Mouse (Mus musculus) neural tube, embryonic 15.5 days (tissue): ENCODE results near the gene Sash1. TPM values are rescaled to one million over a fixed set of nuclear protein-coding genes. Genes with fewer than 3 reads are reported as not detected.

Experiments
- ATAC-seq: fragments of 200-750 bp; cut with Nextera tagmentation; 2 replicates; pipeline ENCODE4 v1.8.0; 2017; ENCODE audit warnings: mild to moderate bottlenecking, moderate TSS enrichment, moderate library complexity; ENCODE audit not compliant: low FRiP score
- H3K27ac ChIP-seq: fragments of 300-500 bp; sonication (generic); replicated peaks from 2 replicates; pipeline ENCODE4 v1.5.1; 2015; ENCODE audit warnings: mild to moderate bottlenecking, inconsistent platforms
- H3K27me3 ChIP-seq: fragments of 300-500 bp; sonication (generic); replicated peaks from 2 replicates; pipeline ENCODE4 v1.6.1; 2015; ENCODE audit warnings: inconsistent platforms
- H3K36me3 ChIP-seq: fragments of 300-500 bp; sonication (generic); 2 replicates; pipeline ENCODE4 v1.6.1; 2015; ENCODE audit warnings: inconsistent platforms
- H3K4me1 ChIP-seq: fragments of 300-500 bp; sonication (generic); 2 replicates; pipeline ENCODE4 v1.6.1; 2015; ENCODE audit warnings: inconsistent platforms
- H3K4me2 ChIP-seq: fragments of 300-500 bp; sonication (generic); 2 replicates; pipeline ENCODE4 v1.6.1; 2015; ENCODE audit warnings: inconsistent platforms, mild to moderate bottlenecking, moderate library complexity
- H3K4me3 ChIP-seq: fragments of 300-500 bp; sonication (generic); replicated peaks from 2 replicates; pipeline ENCODE4 v1.5.1; 2015; ENCODE audit warnings: mild to moderate bottlenecking, inconsistent platforms
- H3K9ac ChIP-seq: fragments of 300-500 bp; sonication (generic); replicated peaks from 2 replicates; pipeline ENCODE4 v1.6.1; 2015; ENCODE audit warnings: mild to moderate bottlenecking, inconsistent platforms
- H3K9me3 ChIP-seq: fragments of 300-500 bp; sonication (generic); replicated peaks from 2 replicates; pipeline ENCODE4 v1.6.1; 2016; ENCODE audit warnings: inconsistent platforms
- WGBS: fragments of 180-500 bp; shearing (Covaris S2); methylation state at CpG from one replicate; pipeline ENCODE4 v1.1.7; 2015; ENCODE audit warnings: mixed read lengths; 5-methylcytosine and 5-hydroxymethylcytosine counted together
- polyA plus RNA-seq: library from polyadenylated mRNA; unstranded; fragments of >200 nt; fragmentation: Nextera tagmentation; extraction: Ambion mirVana; gene quantifications from 2 replicates; pipeline ENCODE4 v1.2.1, GENCODE M21; 2015

Gene Sash1
- polyA plus RNA-seq, 1 experiment from 2014 or later, result 2.5 TPM

- Histone ChIP-seq H3K4me2 (peak overlapping the region; percentile 48), H3K9me3 (no peaks in the 10 kb centered on the region), H3K36me3 (no peaks in the 10 kb centered on the region), H3K27ac (peak overlapping the region; percentile 77), H3K27me3 (no peaks in the 10 kb centered on the region), H3K4me1 (peaks cover 43% of the 10 kb centered on the region), H3K9ac (no peak overlapping the region), H3K4me3 (peak overlapping the region; percentile 31; the same call in 1 of the 2 replicates)
- 0 out of 2 replicates have a peak, but pooled peaks have one; percentile 13 for ATAC-seq
- WGBS, result 12% methylated on average over 12 of the region's 12 CpGs
Observed at GRCm38 (mm10) chr10:8762771-8763170, 123.1 kb downstream of the Sash1 start.

GRCm38 (mm10) chr10:8762209-8762701 is 123.6 kb downstream of the Sash1 start:
- H3K4me3 ChIP-seq, result peak overlapping the region; percentile 31
- peaks cover 48% of the 10 kb centered on the region for H3K4me1 ChIP-seq
- 5% methylated on average over 14 of the region's 14 CpGs for WGBS
- no peaks in the 10 kb centered on the region for H3K9me3 ChIP-seq
- H3K27ac ChIP-seq, result peak overlapping the region; percentile 77
- peak overlapping the region; percentile 48 for H3K4me2 ChIP-seq
- no peaks in the 10 kb centered on the region for H3K27me3 ChIP-seq
- peak; percentile 42 for ATAC-seq
- no peaks in the 10 kb centered on the region for H3K36me3 ChIP-seq
- H3K9ac ChIP-seq, result peak overlapping the region; percentile 37

- H3K4me2 ChIP-seq, result peak overlapping the region; percentile 48
- H3K36me3 ChIP-seq, result no peaks in the 10 kb centered on the region
- H3K9ac ChIP-seq, result peak overlapping the region; percentile 37
- no peak for ATAC-seq
- H3K9me3 ChIP-seq, result no peaks in the 10 kb centered on the region
- no peaks in the 10 kb centered on the region for H3K27me3 ChIP-seq
- peak overlapping the region; percentile 31 for H3K4me3 ChIP-seq
- WGBS, result 26% methylated on average over 9 of the region's 9 CpGs
- H3K4me1 ChIP-seq, result peaks cover 54% of the 10 kb centered on the region
- peak overlapping the region; percentile 77 for H3K27ac ChIP-seq
Observed at GRCm38 (mm10) chr10:8761656-8762055, 124.2 kb downstream of the Sash1 start.

GRCm38 (mm10) chr10:8760598-8760997 is 125.3 kb downstream of the Sash1 start:
- Histone ChIP-seq H3K27me3 (no peaks in the 10 kb centered on the region), H3K27ac (peak overlapping the region; percentile 77), H3K9ac (no peak overlapping the region), H3K9me3 (no peaks in the 10 kb centered on the region), H3K4me2 (peak overlapping the region; percentile 48), H3K4me1 (peaks cover 62% of the 10 kb centered on the region), H3K36me3 (no peaks in the 10 kb centered on the region), H3K4me3 (peak overlapping the region; percentile 31)
- WGBS, result 7% methylated on average over 4 of the region's 4 CpGs
- ATAC-seq, result peak; percentile 55; the same call in 1 of the 2 replicates

GRCm38 (mm10) chr10:8759228-8759627 is 126.6 kb downstream of the Sash1 start:
- Histone ChIP-seq H3K27me3 (no peaks in the 10 kb centered on the region), H3K4me2 (peak overlapping the region; percentile 58), H3K4me3 (0 out of 2 replicates have a peak overlapping the region, but pooled peaks have one; percentile 6), H3K9me3 (no peaks in the 10 kb centered on the region), H3K4me1 (peaks cover 67% of the 10 kb centered on the region), H3K27ac (no peak overlapping the region; the same call in none of the 2 replicates), H3K36me3 (no peaks in the 10 kb centered on the region), H3K9ac (no peak overlapping the region)
- WGBS, result 65% methylated on average over 7 of the region's 7 CpGs
- no peak for ATAC-seq

GRCm38 (mm10) chr10:8757429-8757931 is 128.4 kb downstream of the Sash1 start:
- Histone ChIP-seq H3K4me1 (peaks cover 61% of the 10 kb centered on the region), H3K9ac (peak overlapping the region; percentile 48), H3K36me3 (no peaks in the 10 kb centered on the region), H3K27me3 (no peaks in the 10 kb centered on the region), H3K4me3 (peak overlapping the region; percentile 27), H3K27ac (peak overlapping the region; percentile 75), H3K4me2 (peak overlapping the region; percentile 58), H3K9me3 (no peaks in the 10 kb centered on the region)
- ATAC-seq, result peak; percentile 26; the same call in 1 of the 2 replicates
- WGBS, result 7% methylated on average over 21 of the region's 21 CpGs

GRCm38 (mm10) chr10:8756604-8757354 is 129.1 kb downstream of the Sash1 start:
- WGBS, result 53% methylated on average over 11 of the region's 11 CpGs
- Histone ChIP-seq H3K4me1 (peaks cover 57% of the 10 kb centered on the region), H3K4me3 (peak overlapping the region; percentile 27)

GRCm38 (mm10) chr10:8753377-8753776 is 132.5 kb downstream of the Sash1 start:
- Histone ChIP-seq H3K4me1 (peaks cover 33% of the 10 kb centered on the region), H3K9ac (no peak overlapping the region), H3K27me3 (no peaks in the 10 kb centered on the region), H3K9me3 (no peaks in the 10 kb centered on the region), H3K4me3 (no peak overlapping the region), H3K36me3 (no peaks in the 10 kb centered on the region), H3K27ac (no peak overlapping the region), H3K4me2 (no peak overlapping the region)
- no peak for ATAC-seq
- 99% methylated on average over 3 of the region's 3 CpGs for WGBS

More at GRCm38 (mm10) chr10:8756604-8757354, 129.1 kb downstream of the Sash1 start:
- Histone ChIP-seq H3K4me2 (peak overlapping the region; percentile 58), H3K27ac (peak overlapping the region; percentile 75), H3K27me3 (no peaks in the 10 kb centered on the region), H3K9me3 (no peaks in the 10 kb centered on the region), H3K9ac (peak overlapping the region; percentile 48; the same call in 1 of the 2 replicates), H3K36me3 (no peaks in the 10 kb centered on the region)
- no peak for ATAC-seq

GRCm38 (mm10) chr10:8752436-8752835 is 133.4 kb downstream of the Sash1 start:
- 64% methylated on average over 7 of the region's 7 CpGs for whole genome bisulfite sequencing
- no peak for ATAC-seq
- H3K4me3 ChIP-seq, result no peak overlapping the region
- H3K9me3 ChIP-seq, result no peaks in the 10 kb centered on the region
- no peaks in the 10 kb centered on the region for H3K27me3 ChIP-seq
- no peak overlapping the region for H3K4me2 ChIP-seq
- H3K27ac ChIP-seq, result no peak overlapping the region
- peaks cover 33% of the 10 kb centered on the region for H3K4me1 ChIP-seq
- H3K9ac ChIP-seq, result no peak overlapping the region
- H3K36me3 ChIP-seq, result no peaks in the 10 kb centered on the region

- no peak overlapping the region for H3K27ac ChIP-seq
- ATAC-seq, result peak; percentile 51; the same call in 1 of the 2 replicates
- H3K36me3 ChIP-seq, result no peaks in the 10 kb centered on the region
- no peak overlapping the region for H3K9ac ChIP-seq
- no peak overlapping the region for H3K4me2 ChIP-seq
- H3K9me3 ChIP-seq, result no peaks in the 10 kb centered on the region
- H3K4me1 ChIP-seq, result peaks cover 16% of the 10 kb centered on the region
- H3K4me3 ChIP-seq, result no peak overlapping the region
- WGBS, result 48% methylated on average over 11 of the region's 11 CpGs
- H3K27me3 ChIP-seq, result no peaks in the 10 kb centered on the region
Observed at GRCm38 (mm10) chr10:8749537-8749936, 136.3 kb downstream of the Sash1 start.

GRCm38 (mm10) chr10:8747450-8748212 is 138.2 kb downstream of the Sash1 start:
- WGBS, result 71% methylated on average over 21 of the region's 21 CpGs
- H3K4me2 ChIP-seq, result no peak overlapping the region
- H3K9me3 ChIP-seq, result no peaks in the 10 kb centered on the region
- peaks cover 13% of the 10 kb centered on the region for H3K4me1 ChIP-seq
- no peak overlapping the region for H3K27ac ChIP-seq
- no peak overlapping the region for H3K4me3 ChIP-seq
- ATAC-seq, result no peak
- H3K36me3 ChIP-seq, result no peaks in the 10 kb centered on the region
- no peaks in the 10 kb centered on the region for H3K27me3 ChIP-seq
- H3K9ac ChIP-seq, result no peak overlapping the region
